Mouse (Mus musculus) stomach, postnatal 0 days (tissue): ENCODE data around the gene Apba3. TPM values are rescaled to one million over a fixed set of nuclear protein-coding genes. Genes with fewer than 3 reads are reported as not detected.

Experiments used
- ATAC-seq: fragments of 200-750 bp; cut with Nextera tagmentation; 2 replicates; pipeline ENCODE4 v1.8.0; 2017; ENCODE audit not compliant: low FRiP score, low TSS enrichment
- DNase-seq: peaks from one replicate; pipeline ENCODE4 v3.0.0-alpha.2; 2016; ENCODE audit warnings: low spot score
- H3K27ac ChIP-seq: fragments of 300-500 bp; sonication (generic); replicated peaks from 2 replicates; pipeline ENCODE4 v1.5.1; 2014; ENCODE audit warnings: mild to moderate bottlenecking, control low read depth
- H3K27me3 ChIP-seq: fragments of 300-500 bp; sonication (generic); 2 replicates; pipeline ENCODE4 v1.6.1; 2014; ENCODE audit warnings: low read length; ENCODE audit not compliant: control insufficient read depth, insufficient read depth
- H3K36me3 ChIP-seq: fragments of 300-500 bp; sonication (generic); 2 replicates; pipeline ENCODE4 v1.6.1; 2014; ENCODE audit warnings: low read length, mixed read lengths; ENCODE audit not compliant: control insufficient read depth, insufficient read depth
- H3K4me1 ChIP-seq: fragments of 300-500 bp; sonication (generic); replicated peaks from 2 replicates; pipeline ENCODE4 v1.6.1; 2014; ENCODE audit warnings: antibody characterized with exemption; ENCODE audit not compliant: control insufficient read depth, insufficient read depth
- H3K4me2 ChIP-seq: fragments of 300-500 bp; sonication (generic); replicated peaks from 2 replicates; pipeline ENCODE4 v1.6.1; 2014; ENCODE audit warnings: low read depth, mild to moderate bottlenecking, control low read depth, moderate library complexity
- H3K4me3 ChIP-seq: fragments of 300-500 bp; sonication (generic); 2 replicates; pipeline ENCODE4 v1.5.1; 2014; ENCODE audit warnings: low read depth, low read length, control low read depth
- H3K9ac ChIP-seq: fragments of 300-500 bp; sonication (generic); 2 replicates; pipeline ENCODE4 v1.6.1; 2014; ENCODE audit warnings: mild to moderate bottlenecking, low read length, control low read depth, mixed read lengths
- H3K9me3 ChIP-seq: fragments of 300-500 bp; sonication (generic); 2 replicates; pipeline ENCODE4 v1.6.1; 2016; ENCODE audit warnings: low read length; ENCODE audit not compliant: control insufficient read depth
- CTCF ChIP-seq: IDR thresholded peaks from 2 replicates; pipeline ENCODE4 v1.5.1; 2016; ENCODE audit warnings: antibody characterized with exemption, low read depth, mild to moderate bottlenecking, moderate library complexity
- EP300 ChIP-seq: optimal IDR thresholded peaks from 2 replicates; pipeline ENCODE3; 2016; ENCODE audit warnings: antibody characterized with exemption
- WGBS: fragments of 180-500 bp; shearing (Covaris S2); extraction: QIAGEN DNeasy Blood & Tissue Kit; methylation state at CpG from one replicate; pipeline ENCODE4 v1.1.7; 2014; 5-methylcytosine and 5-hydroxymethylcytosine counted together
- polyA plus RNA-seq: library from polyadenylated mRNA; unstranded; fragments of >200 nt; fragmentation: Nextera tagmentation; extraction: Ambion mirVana; gene quantifications from 2 replicates; pipeline ENCODE4 v1.2.1, GENCODE M21; 2015

Apba3 gene
- polyA plus RNA-seq, 1 experiment from 2014 or later: 30.5 TPM

GRCm38 (mm10) chr10:81244595-81244994 lies 22.2 kb upstream of the Apba3 start:
- H3K4me1 ChIP-seq: no peaks in the 10 kb centered on the region
- H3K4me2 ChIP-seq: no peak overlapping the region
- H3K9me3 ChIP-seq: no peaks in the 10 kb centered on the region
- no peaks in the 10 kb centered on the region for H3K27me3 ChIP-seq
- 9% methylated on average over 17 of the region's 17 CpGs for WGBS
- peak; percentile 63 for ATAC-seq
- TF ChIP-seq EP300: no peak
- TF ChIP-seq CTCF: peak; percentile 95
- H3K27ac ChIP-seq: no peak overlapping the region
- H3K4me3 ChIP-seq: no peak overlapping the region
- DNase-seq: peak; percentile 89
- H3K9ac ChIP-seq: no peak overlapping the region
- no peaks in the 10 kb centered on the region for H3K36me3 ChIP-seq

DNA sequence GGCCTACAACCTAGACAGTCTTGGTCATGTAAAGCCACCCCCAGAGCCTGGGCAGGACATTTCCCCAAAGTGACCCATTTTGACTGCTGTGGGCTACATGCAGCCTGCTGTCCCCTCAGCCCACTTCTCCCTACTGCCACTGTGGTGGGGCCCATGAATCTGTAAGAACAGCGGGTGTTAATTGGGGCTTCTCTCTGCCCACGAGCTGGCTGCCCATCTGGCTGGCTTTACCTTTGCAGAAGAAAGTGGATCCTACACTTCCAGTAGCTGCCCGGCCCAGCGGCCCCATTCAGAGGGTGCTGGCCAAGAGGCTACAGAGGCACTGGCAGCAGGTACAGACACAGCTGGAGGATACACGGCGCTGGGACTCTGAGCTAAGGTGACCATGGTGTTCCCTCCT lies 21.6 kb upstream of the Apba3 start:
- Histone ChIP-seq H3K27me3 (no peaks in the 10 kb centered on the region), H3K4me3 (no peak overlapping the region), H3K4me1 (no peaks in the 10 kb centered on the region), H3K9ac (no peak overlapping the region), H3K27ac (no peak overlapping the region), H3K36me3 (no peaks in the 10 kb centered on the region), H3K4me2 (no peak overlapping the region), H3K9me3 (no peaks in the 10 kb centered on the region)
- 82% methylated on average over 6 of the region's 6 CpGs for WGBS
- ATAC-seq (no peak), DNase-seq (no peak)
- no peak for TF ChIP-seq EP300
- no peak for TF ChIP-seq CTCF

DNA sequence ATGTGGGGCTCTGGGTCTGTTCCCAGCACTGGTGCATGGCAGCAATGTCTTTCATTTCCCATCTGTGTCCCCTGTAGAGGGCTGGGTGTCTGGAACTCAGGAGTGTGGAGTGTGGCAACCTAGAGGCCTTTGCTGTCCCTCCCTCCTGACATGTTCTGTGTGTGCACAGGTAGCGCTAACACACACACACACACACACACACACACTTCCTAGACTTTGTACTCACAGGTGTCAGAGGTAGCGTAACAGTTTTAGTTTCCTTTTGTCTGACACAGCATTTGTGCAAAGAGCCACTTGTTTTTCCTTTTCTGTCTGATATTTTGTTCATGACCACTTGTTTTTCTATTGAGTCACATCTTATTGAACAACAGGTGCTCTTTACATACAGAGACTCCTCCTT lies 19.0 kb upstream of the Apba3 start:
- no peak overlapping the region for H3K27ac ChIP-seq
- no peaks in the 10 kb centered on the region; the same call in 1 of the 2 replicates for H3K27me3 ChIP-seq
- WGBS: 71% methylated on average over 2 of the region's 2 CpGs
- TF ChIP-seq EP300 (no peak), CTCF (no peak)
- ATAC-seq (0 out of 2 replicates have a peak, but pooled peaks have one; percentile 36), DNase-seq (peak; percentile 56)
- H3K4me2 ChIP-seq: no peak overlapping the region
- H3K4me1 ChIP-seq: 0 out of 2 replicates have a peak, but pooled peaks cover under 1% of the 10 kb centered on the region
- H3K4me3 ChIP-seq: no peak overlapping the region
- no peaks in the 10 kb centered on the region; the same call in 1 of the 2 replicates for H3K36me3 ChIP-seq
- H3K9me3 ChIP-seq: no peaks in the 10 kb centered on the region
- H3K9ac ChIP-seq: no peak overlapping the region

- Histone ChIP-seq H3K4me3 (no peak overlapping the region), H3K4me1 (0 out of 2 replicates have a peak, but pooled peaks cover 3% of the 10 kb centered on the region), H3K9ac (no peak overlapping the region), H3K27ac (no peak overlapping the region), H3K27me3 (peaks cover 4% of the 10 kb centered on the region; the same call in 1 of the 2 replicates), H3K36me3 (no peaks in the 10 kb centered on the region; the same call in 1 of the 2 replicates), H3K4me2 (no peak overlapping the region), H3K9me3 (no peaks in the 10 kb centered on the region)
- no peak for TF ChIP-seq CTCF
- TF ChIP-seq EP300: no peak
- no peak for DNase-seq
- ATAC-seq: no peak
- WGBS: 85% methylated on average over 8 of the region's 8 CpGs
These were observed 17.3 kb upstream of the Apba3 start for GRCm38 (mm10) chr10:81249442-81249841.

- Histone ChIP-seq H3K4me2 (no peak within 1 kb of the TSS), H3K4me1 (0 out of 2 replicates have a peak, but pooled peaks cover 6% of the 10 kb centered on the region), H3K27ac (no peak within 1 kb of the TSS), H3K4me3 (no peak within 1 kb of the TSS), H3K36me3 (no peaks in the 10 kb centered on the region; the same call in 1 of the 2 replicates), H3K27me3 (peaks cover 10% of the 10 kb centered on the region; the same call in 1 of the 2 replicates), H3K9me3 (no peaks in the 10 kb centered on the region), H3K9ac (no peak within 1 kb of the TSS)
- peak; percentile 54 for DNase-seq
- ATAC-seq: no peak; the same call in 1 of the 2 replicates
- TF ChIP-seq EP300 (no peak), CTCF (peak; percentile 28)
- 11% methylated on average over 43 of the region's 44 CpGs for WGBS
These were observed 14.0 kb upstream of the Apba3 start, which contains the start of gene Matk for GRCm38 (mm10) chr10:81252424-81253419. TSS of gene Matk (plus strand) at chr10:81252935.

DNA sequence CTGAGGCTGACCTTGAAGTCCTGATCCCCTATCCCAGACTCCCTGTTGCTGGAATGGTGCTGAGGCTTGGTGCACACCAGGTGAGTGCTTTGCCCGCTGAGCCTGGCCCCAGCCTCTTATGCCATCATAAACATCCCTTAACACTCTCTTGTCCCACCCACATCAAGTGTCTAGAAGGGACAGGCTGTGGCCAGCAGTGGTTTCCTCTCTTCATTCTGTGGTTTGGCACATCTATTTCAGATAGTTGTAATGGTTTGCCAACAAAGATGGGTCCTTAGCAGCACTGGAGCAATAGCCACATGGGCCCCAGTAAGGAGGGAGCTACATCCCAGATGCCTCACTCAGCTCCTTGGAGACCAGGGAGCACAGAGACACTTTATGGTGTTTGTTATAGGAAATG lies 11.9 kb upstream of the Apba3 start:
- Histone ChIP-seq H3K27me3 (peaks cover 18% of the 10 kb centered on the region; the same call in 1 of the 2 replicates), H3K27ac (no peak overlapping the region), H3K4me3 (no peak overlapping the region), H3K4me2 (no peak overlapping the region), H3K9me3 (no peaks in the 10 kb centered on the region), H3K36me3 (no peaks in the 10 kb centered on the region; the same call in 1 of the 2 replicates), H3K9ac (no peak overlapping the region), H3K4me1 (0 out of 2 replicates have a peak, but pooled peaks cover 6% of the 10 kb centered on the region)
- TF ChIP-seq CTCF: no peak
- no peak for TF ChIP-seq EP300
- ATAC-seq: no peak
- DNase-seq: no peak
- 44% methylated on average over 1 of the region's 1 CpGs for WGBS
